Mouse (Mus musculus) right cerebral cortex, postnatal 36 days (tissue): ENCODE measurements around the gene Hdac10.

Source experiments
- DNase-seq, 2 experiments: peaks; one replicate each; pipeline ENCODE4 v3.0.0; 2022; ENCODE audit warnings: low spot score in 2 of 2, mixed read lengths in 1 of 2

Gene Hdac10

DNA sequence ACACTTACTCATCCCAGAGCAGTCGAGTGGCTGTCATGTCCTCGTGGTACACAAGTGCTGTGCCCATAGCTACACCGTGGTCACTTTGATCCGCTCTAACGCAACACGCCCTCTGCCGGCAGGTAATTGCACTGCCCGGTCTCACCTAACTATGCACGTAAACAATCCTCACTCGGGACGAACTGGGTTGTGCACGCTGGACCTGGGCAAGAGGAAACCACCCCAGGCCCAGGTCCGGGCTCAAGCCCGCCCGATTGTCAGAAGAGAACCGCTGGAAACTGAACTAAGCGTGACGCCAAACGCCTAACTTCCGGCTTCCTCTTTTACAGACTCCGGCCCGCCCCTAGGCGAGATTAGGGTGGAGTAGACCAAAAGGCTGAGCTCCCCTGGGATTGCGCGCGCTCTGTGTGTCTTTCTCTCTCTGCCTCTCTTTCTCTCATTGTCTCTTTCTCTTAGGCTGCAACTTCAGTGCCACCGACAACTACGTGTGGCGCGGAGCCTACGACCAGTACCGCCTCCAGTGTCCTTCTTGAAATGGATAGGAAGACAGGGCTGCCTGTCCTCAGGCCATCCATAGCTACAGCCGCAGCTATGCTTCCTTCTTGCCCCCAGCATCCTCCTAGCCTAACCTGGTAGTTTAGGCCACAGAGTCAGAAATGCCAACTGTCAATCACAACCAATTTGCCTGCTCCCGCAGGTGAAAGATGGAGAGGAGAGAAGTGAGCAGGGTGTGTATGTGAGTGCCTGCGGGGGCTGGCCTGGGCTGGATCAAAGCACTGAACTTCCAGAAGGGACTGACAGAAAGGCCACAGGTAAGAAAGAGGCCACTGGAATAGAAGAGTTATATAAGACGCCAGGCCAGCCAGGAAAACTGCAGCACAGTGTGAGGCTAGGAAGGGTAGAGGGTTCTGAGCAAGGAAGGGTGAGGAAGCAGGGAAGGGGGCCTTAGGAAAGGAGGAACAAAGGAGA, at the start of gene Hdac10:
Gene Hdac10 (minus strand): TSS at position 319 of the 969 bp plus-strand sequence.
- peak; percentile 80 to 83 for DNase-seq

DNA sequence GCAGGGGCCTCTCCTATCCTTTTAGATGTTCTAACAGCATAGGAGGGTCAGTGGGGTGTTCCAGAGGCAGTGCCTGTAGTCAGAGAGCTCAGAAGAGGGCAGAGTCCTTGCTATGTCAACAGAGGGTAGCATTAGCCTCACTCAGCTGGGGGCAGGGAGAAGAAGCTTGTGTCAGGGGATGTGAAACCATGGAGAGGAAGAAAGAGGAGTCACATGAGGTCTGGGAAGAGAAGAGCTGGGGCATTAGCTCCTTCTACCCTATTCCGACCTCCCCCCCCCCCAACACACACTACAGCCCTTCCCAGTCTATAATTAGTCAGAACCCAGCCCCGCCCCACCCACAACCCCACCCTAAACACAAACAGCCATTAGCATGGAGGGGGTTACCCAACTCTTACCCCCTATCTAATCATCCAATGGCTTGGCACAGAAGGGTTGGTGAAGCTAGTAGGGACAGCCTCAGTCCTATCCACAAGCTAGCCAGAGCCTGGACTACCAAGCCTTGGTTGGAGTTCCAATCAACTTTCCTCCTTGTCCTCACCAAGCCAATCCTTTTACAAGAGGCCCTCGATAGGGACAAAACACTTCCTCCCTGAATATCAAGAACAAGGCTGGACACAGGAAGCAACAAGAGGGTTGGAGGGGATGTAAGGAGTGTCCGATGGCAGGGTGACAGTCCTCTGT, 49.2 kb upstream of the Hdac10 start:
- DNase-seq: no peak

DNA sequence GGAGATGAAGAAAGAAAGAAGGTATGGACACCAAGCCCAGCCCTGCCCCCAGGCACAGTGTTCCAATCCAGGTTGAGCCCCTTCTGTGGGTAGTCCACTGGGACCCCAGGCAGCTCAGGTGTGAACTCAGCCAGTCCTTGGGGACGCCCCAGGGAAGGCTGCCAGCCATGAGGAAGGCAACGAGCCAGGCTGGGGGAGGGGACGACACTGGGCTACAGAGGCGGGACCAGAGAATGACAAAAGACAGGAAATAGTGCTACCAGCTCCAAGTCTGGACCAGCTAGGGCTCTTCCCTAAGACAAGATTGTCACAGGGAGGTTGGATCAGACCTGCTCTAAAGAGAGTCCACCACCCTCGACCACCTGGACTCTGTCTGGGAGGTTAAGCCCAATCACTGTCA, 48.6 kb upstream of the Hdac10 start:
- DNase-seq: peak in 1 of 2 experiments; percentile 43

DNA sequence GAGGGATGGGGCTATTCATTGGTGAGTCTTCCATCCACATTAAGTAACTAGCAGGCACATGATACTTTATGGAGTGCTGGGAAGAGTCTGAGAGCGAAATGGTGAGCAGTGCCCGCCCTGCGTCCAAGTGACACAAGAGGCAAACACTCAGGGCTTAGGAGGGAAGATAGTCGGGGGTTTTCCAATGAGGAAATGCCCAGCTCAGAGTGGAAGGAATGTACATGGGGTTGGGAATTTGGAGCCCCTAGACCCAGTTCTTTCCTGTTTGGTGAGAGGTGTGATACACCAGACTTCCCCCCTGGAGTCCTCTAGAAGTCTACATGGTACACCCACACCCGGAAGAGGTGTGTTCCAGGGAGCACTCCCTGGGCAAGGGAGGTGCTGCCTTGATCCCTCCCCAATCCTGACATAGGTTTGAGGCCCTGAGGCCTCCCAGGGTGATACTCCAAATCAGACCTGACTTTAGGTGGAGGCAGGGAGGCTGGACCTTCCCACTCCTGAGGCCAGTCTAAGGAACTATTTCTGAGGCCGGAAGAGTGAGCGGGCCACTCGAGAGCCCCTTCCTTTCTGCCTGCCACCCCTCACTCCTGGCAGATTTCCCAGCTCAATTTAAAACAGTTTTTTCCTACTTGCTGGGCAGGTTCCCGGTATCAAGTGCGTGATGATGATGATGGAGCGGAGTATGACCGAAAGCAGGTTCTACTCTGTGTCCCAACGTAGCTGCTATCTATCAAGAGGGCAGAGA, 47.1 kb upstream of the Hdac10 start:
- DNase-seq: no peak

DNA sequence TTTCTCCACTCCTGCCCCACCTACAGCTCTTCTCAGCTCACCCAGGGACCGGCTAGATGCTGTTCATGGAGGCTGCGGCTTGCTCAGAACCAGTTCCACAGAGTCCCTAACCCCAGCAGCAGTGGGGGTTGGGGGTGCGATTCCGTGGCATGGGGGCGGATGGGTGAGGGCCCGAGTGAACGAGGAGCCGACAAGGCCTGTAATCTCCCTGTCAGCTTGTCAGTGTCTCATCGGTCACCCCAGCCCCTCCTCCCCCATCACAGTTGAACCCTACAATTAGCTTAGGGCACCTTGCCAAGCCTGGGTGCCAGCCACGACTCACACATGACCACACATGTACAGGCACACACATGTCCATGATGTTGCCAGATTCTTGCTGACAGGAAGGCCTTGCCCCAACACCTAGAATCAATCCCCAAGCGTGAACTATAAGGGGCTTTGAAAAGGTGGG, 46.4 kb upstream of the Hdac10 start:
- no peak for DNase-seq

DNA sequence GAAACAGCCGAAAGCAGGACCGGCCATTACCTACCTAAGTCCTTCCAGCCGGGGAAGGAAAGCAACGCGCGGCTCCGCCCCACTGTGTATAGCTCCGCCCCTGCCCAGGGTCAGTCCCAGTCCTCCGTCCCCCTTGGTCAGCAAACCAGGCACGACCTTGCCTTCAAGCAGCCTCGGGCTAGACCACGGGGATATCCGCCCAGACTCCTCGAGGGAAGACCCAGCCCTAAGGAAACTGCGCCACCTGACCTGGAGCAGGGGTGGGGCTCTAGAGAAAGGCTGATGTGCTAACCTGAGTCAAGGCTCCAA, 45.4 kb upstream of the Hdac10 start:
- no peak for DNase-seq

DNA sequence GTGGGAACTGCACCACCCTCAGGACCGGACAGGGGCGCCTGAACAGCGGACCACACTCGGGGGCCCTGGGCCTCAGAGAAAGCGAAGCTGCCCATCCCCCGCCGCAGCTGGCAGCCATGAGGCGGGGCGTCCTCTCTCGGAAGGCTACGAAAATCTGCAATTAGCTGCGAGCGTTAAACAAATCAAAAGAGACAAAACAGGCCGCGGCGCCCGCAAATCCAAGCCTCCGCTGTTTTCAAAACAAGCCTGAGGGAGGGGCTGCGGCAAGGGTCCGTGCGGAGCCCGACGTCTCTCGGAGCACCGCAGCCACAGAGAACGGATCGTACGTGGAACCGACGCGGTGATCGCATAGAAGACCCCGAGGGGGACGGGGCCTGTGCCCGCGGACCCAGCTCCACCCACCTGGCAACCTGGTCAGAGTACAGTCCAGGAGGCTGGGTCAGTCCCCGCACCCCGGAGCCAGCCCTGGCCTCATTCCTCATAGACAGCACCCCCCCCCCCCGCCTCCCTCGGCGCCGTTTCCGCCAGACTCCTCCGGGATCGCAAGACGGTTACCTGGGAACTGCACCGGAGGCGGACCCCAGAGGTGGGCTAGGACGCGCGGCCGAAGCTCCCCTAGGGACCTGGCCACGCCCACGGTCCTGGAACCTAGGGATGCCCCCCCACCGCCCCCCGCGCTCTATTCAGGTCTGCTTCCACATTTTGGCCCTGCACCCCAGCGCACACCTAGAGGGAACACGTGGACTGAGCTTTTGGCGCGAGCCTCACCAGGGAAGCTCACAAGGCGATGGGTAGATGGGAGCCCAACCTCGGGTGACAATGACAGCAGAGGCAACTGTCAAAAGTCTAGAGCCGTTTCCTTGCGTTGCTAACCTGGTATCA, 44.8 kb upstream of the Hdac10 start:
- no peak for DNase-seq

DNA sequence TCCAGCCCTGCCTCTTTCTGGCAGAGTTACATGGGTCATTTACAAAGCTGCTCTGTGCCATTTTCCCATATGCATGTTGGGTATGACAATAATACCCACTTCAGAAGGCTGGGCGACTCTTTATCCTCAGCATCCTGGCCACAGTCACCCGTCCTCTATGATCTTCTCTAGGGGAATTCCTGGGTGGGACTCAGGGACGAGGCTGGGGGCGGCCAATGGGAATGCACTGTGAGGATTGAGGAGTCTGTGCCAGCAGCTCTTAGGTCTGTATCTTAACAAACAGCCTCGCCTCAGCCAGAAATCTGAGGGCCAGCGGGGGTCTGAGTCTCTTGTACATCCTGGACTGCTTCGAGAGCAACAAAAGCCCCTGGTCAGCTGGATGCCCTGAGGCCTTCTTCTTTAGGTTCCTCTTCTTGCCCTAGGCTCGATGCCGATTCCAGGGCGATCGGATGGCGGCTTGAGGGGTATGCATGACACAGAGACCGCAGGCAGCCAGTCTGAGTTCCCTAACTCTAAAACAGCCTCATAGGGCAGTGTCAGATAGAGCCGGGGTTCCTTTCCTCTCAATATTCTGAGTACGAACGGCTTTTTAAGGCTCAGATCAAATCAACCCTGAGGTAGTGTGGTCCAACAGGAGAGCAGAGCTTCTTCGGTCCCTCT, 43.9 kb upstream of the Hdac10 start:
- no peak for DNase-seq

DNA sequence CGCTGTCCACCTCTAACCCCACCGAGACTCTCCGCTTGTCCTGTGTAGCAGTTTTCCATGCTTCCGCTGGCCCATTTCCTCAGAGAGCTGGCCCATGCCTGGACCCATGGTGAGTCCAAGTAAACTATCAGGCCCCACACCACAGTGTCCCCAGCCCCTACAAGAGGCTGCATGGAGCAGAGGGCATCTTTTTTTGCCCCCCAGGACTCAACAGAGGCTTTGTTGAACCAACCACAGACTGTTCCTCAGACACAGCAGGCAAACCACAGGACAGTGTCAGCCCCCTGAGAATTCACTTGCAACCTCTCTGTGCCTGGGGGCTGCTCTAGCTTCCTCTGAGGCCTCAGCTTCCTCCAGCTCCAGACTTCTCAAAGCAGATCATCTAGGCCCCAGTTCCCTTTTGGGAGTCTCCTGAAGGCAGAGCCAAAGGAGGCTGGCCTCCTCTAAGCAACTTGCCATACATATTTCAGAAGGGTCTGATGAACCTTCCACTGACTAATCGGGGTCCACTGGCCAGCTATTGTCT, 43.1 kb upstream of the Hdac10 start:
- no peak for DNase-seq

DNA sequence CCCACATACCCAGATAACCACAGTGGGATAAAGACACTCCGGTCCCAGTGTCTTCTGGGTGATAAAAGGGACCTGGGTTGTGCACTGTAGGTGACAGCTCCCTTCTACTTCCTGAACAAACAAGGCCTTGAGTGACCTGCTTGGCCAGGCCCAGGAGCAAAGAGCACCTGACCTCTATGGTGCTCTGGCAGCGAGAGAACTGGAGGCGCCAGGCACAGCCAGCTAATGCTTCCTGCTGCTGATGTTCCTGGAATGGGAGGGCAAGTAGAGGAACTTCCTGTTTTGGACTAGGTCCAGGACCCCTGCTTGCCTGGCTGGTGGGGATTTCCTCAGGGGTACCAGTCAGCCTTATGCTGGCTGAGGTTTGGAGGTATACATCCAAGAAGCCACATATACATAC, 41.6 kb upstream of the Hdac10 start:
- DNase-seq: no peak

DNA sequence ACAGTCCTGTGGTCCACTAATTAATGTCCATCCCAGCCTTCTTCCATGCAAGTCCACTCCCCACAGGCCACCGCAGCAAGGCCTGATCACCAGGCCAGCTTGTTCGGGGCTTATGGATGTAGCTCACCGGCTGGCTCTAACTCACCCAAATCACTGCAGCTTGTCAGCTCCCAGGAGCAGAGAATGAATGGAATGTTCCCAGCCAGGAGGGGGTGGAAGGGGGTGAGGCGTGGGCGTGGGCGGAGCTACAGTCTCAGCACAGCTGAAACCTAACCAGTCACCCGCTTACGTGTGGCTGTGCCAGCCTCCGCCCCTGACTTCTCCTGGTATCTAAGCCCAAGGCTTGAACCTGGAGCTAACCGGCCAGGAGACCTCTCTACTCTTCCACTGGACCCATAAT, 40.9 kb upstream of the Hdac10 start:
- DNase-seq: peak; percentile 84 to 85

DNA sequence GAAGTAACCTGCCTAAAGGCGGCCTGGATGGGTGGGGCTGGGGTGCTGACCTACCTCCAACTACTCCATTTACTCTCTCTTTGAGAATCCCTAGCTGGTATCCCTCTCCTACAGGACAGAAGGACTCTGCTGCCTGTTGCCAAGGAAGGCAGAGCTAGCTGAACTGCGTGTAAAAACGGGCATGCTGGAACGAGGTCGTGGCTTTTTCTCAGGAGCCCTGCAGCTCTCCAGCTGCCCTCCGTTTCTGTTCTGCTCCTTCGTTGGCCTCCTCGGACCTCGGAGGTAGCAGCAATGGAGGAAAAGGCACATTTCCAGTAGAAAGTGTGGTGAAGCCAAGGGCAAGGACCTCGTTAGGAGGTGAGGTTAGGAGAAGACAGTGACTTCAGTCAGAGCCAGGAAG, 40.4 kb upstream of the Hdac10 start:
- DNase-seq: no peak

DNA sequence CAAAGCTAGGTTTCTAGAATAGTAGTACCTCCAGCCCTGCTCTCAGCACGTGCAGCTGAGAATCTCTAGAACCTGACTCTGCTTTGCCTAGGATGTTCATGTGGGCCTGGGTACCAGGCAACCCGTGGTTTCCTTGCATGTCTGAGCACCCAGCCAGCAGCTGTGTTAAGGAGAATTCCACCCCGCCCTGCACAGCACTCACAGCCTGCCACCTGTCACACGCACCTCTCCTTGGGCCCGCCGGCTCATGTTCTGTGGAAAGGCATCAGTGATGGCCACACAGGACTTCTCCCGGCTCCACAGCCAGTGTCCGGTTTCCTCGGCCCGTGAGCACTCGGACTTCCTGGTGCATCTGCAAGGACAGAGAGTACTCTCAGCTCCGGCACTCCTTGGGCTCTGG, 37.0 kb upstream of the Hdac10 start:
- DNase-seq: no peak

DNA sequence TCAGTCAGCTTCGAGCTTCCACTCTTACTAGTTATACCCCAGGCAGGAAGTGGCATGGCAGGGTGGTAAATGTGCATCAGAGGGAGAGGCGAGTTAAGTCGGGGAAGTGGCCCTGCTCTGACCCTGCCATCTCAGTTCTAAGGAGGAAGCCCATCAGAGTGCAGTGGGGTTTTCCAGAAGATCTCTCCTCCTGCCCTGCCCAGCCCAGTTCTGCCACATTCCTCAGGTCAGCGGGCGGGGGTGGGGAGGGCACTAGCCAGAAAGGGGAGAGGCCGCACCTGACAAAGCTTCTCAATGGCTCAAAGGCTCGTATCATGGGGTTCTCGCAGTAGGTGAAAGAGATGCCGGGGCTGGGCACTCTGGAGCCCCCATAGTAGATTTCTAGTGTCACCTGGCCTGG, 32.9 kb upstream of the Hdac10 start:
- DNase-seq: no peak

DNA sequence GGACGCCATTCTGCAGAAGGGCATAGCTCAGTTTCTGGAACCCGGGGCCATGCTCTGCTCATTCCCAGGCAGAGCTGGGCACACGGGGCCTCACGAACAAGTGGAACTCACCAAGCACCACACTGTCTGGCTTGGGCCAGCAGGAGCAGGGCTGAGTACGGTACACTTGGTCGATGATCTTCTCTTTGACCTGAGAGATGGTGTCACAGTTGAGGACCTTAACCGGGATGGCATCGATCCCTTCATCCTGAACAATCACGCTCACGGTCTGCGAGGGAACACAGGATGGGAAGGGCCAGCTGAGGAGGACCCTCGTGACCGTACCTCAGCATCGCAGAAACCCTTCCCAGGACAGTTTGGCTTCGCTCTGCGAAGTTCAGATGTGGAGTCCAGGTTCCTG, 30.0 kb upstream of the Hdac10 start:
- no peak for DNase-seq

DNA sequence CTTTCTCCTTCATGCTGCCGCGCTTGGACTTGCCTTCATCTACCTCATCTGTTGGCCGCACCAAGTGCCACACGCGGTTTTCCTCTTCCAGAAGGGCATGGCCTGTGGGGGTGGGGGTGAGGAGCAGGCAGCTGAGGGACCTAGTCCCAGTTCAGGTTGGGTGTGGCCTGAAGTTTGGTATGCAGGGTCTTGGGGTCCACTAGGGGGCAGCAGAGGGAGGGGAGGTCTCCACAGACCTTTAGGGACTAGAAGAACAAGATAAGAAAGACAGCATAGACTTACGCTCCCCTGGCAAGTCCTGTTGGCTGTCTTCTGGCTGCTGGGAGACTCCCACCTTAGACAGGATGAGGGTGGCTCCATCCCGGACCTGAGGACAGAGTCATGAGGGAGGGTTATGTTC, 29.5 kb upstream of the Hdac10 start:
- no peak for DNase-seq

DNA sequence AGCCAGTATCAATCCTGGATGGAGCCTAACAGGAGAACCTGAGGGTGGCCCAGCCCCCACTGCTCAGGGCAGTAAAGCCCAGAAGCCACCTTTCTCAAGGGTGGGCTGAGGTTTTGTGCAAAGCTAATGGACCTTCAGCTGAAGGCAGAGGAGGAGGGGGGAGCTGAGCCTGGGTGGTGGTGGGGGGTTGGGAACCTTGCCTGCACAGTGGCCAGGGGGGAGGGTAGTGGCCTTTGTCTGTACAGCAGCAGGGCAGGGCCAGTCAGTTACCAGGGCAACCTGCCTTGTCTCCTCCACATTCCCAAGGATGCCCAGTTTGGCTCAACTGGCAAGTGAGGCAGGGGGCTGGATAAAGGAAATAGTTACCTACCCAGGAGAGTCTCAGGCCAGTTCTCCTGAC, 23.8 kb upstream of the Hdac10 start:
- DNase-seq: no peak

DNA sequence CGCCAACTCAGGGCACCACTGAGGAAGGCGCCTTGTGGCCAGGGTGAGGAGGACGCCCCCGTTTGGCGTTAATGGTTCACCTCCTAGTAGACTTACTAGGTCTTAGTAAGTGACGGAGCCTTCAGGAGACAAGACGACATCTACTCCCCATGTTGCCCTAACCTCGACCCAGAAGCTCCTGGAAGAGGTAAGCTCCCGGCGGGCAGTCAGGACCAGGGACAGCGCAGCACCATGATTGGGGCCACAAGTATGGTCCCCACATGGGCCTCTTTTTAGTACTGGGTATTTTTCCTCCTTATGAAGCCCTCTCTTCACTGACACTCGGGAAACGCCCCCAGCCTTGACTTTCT, 21.5 kb upstream of the Hdac10 start:
- no peak for DNase-seq

DNA sequence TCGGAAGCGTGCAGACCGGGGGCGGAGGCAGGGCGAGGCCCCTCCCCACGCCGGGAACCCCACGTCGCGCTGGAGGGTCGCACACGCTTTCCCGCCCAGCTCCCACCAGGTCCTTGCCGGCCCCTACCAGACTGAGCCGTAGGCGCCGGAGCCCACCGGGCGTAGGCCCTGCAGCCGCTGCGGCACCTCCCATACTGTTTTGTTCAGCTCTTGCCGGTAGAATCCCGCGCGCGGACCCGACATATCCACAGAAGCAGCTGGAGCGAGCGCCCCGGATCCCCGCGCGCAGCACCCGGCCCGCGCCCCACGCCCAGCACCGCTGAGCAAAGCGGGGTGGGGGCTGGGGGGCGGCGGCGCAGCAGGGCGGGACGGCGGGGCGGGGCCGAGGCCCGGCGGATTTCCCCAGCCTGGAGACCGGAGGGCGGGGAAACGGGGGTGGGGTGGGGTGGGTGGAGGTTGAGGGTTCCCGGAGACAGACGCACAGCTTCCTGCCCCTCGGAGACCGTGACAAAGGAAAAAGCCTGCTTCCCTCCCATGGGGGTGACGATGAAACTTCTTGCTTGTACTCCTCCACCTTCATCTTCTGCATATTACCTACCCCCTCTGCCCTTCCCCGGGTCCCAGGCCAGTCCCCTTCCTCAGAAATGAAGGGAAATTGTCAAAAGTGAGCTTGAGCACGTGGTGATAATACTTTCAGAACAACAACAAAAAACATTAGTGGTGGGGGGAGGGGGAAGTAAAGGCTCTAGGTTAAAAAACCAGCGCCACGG, 21.0 kb upstream of the Hdac10 start, which contains the start of gene Mapk11:
Gene Mapk11 (minus strand): TSS at position 358 of the 770 bp plus-strand sequence.
- no peak for DNase-seq
